Mouse (Mus musculus): ENCODE data around the gene Abt1. TPM values are rescaled to one million over a fixed set of nuclear protein-coding genes. Genes with fewer than 3 reads are reported as not detected.
"Not testable (repeated sequence)": the region's sequence is repeated elsewhere in the genome, so short reads cannot be mapped to it uniquely, and the experiment has no call there.

Gene Abt1
- polyA plus RNA-seq, 1 experiment from 2014 or later, result 14.7 TPM

- 3% methylated on average over 24 of the region's 24 CpGs for WGBS
Measured at GRCm38 (mm10) chr13:23400771-23401682, 22.6 kb downstream of the Abt1 start.

GRCm38 (mm10) chr13:23396913-23397312 lies 26.8 kb downstream of the Abt1 start:
- Histone ChIP-seq H3K4me3 (peak overlapping the region; percentile 59), H3K27me3 (ENCODE audit: low read depth, poor library complexity, severe bottlenecking) (peaks cover 59% of the 10 kb centered on the region)
- H3K27ac ChIP-seq (replicated peaks); H3K36me3 ChIP-seq; H3K9me3 ChIP-seq (replicated peaks); H3K4me1 ChIP-seq: not testable (repeated sequence)
- DNase-seq (ENCODE audit: low spot score), result peak; percentile 56
- 7% methylated on average over 14 of the region's 14 CpGs for WGBS

More at GRCm38 (mm10) chr13:23400771-23401682, 22.6 kb downstream of the Abt1 start:
- H3K4me3 ChIP-seq, result peak overlapping the region; percentile 51
- 0 out of 2 replicates have a peak, but pooled peaks cover 4% of the 10 kb centered on the region for H3K9me3 ChIP-seq (replicated peaks)
- H3K4me1 ChIP-seq, result peaks cover 11% of the 10 kb centered on the region
- H3K27me3 ChIP-seq (ENCODE audit: low read depth, poor library complexity, severe bottlenecking), result peaks cover 36% of the 10 kb centered on the region
- H3K27ac ChIP-seq (replicated peaks), result no peak overlapping the region
- no peaks in the 10 kb centered on the region for H3K36me3 ChIP-seq
- DNase-seq (ENCODE audit: low spot score), result no peak

GRCm38 (mm10) chr13:23396246-23396703 lies 27.4 kb downstream of the Abt1 start:
- H3K27me3 ChIP-seq (ENCODE audit: low read depth, poor library complexity, severe bottlenecking), result peaks cover 59% of the 10 kb centered on the region
- 0 out of 2 replicates have a peak, but pooled peaks cover 2% of the 10 kb centered on the region for H3K9me3 ChIP-seq (replicated peaks)
- H3K36me3 ChIP-seq, result no peaks in the 10 kb centered on the region
- peak overlapping the region; percentile 59 for H3K4me3 ChIP-seq
- WGBS, result under 1% methylated on average over 31 of the region's 31 CpGs
- peaks cover 9% of the 10 kb centered on the region; the same call in 1 of the 2 replicates for H3K4me1 ChIP-seq
- DNase-seq (ENCODE audit: low spot score), result peak; percentile 68
- H3K27ac ChIP-seq (replicated peaks), result peak overlapping the region; percentile 55; the same call in 1 of the 2 replicates

GRCm38 (mm10) chr13:23395301-23396245 lies 28.1 kb downstream of the Abt1 start:
- DNase-seq (ENCODE audit: low spot score), result peak; percentile 51
- no peaks in the 10 kb centered on the region for H3K36me3 ChIP-seq
- WGBS, result 3% methylated on average over 43 of the region's 43 CpGs
- no peaks in the 10 kb centered on the region for H3K9me3 ChIP-seq (replicated peaks)
- H3K27me3 ChIP-seq (ENCODE audit: low read depth, poor library complexity, severe bottlenecking), result peaks cover 59% of the 10 kb centered on the region
- H3K27ac ChIP-seq (replicated peaks), result peak overlapping the region; percentile 55; the same call in 1 of the 2 replicates
- H3K4me3 ChIP-seq, result peak overlapping the region; percentile 59
- H3K4me1 ChIP-seq, result peaks cover 9% of the 10 kb centered on the region; the same call in 1 of the 2 replicates

GRCm38 (mm10) chr13:23387548-23387947 lies 36.1 kb downstream of the Abt1 start:
- no peak for DNase-seq (ENCODE audit: low spot score)
- Histone ChIP-seq H3K4me3 (no peak overlapping the region), H3K4me1 (no peaks in the 10 kb centered on the region), H3K27ac (replicated peaks) (no peak overlapping the region), H3K27me3 (ENCODE audit: low read depth, poor library complexity, severe bottlenecking) (no peaks in the 10 kb centered on the region), H3K9me3 (replicated peaks) (no peaks in the 10 kb centered on the region), H3K36me3 (no peaks in the 10 kb centered on the region)
- 85% methylated on average over 1 of the region's 1 CpGs for WGBS

- WGBS, result 63% methylated on average over 1 of the region's 1 CpGs
- no peaks in the 10 kb centered on the region for H3K4me1 ChIP-seq
Measured at GRCm38 (mm10) chr13:23383127-23383526, 40.5 kb downstream of the Abt1 start.

GRCm38 (mm10) chr13:23372433-23372832 lies 51.2 kb downstream of the Abt1 start:
- Histone ChIP-seq H3K27me3 (ENCODE audit: low read depth, poor library complexity, severe bottlenecking) (no peaks in the 10 kb centered on the region), H3K27ac (replicated peaks) (no peak overlapping the region), H3K4me3 (no peak overlapping the region), H3K9me3 (replicated peaks) (no peaks in the 10 kb centered on the region), H3K4me1 (peaks cover 17% of the 10 kb centered on the region), H3K36me3 (no peaks in the 10 kb centered on the region)
- WGBS, result 80% methylated on average over 1 of the region's 1 CpGs
- no peak for DNase-seq (ENCODE audit: low spot score)

More at GRCm38 (mm10) chr13:23383127-23383526, 40.5 kb downstream of the Abt1 start:
- H3K4me3 ChIP-seq, result no peak overlapping the region
- no peak overlapping the region for H3K27ac ChIP-seq (replicated peaks)
- H3K36me3 ChIP-seq, result no peaks in the 10 kb centered on the region
- H3K9me3 ChIP-seq (replicated peaks), result no peaks in the 10 kb centered on the region
- DNase-seq (ENCODE audit: low spot score), result no peak
- no peaks in the 10 kb centered on the region for H3K27me3 ChIP-seq (ENCODE audit: low read depth, poor library complexity, severe bottlenecking)

GRCm38 (mm10) chr13:23370075-23370474 lies 53.6 kb downstream of the Abt1 start:
- 93% methylated on average over 4 of the region's 4 CpGs for WGBS
- peak overlapping the region; percentile 73; the same call in 1 of the 2 replicates for H3K4me3 ChIP-seq

GRCm38 (mm10) chr13:23369421-23369765 lies 54.3 kb downstream of the Abt1 start:
- H3K4me3 ChIP-seq, result peak overlapping the region; percentile 73
- peak overlapping the region; percentile 95 for H3K27ac ChIP-seq (replicated peaks)
- 0% methylated on average over 10 of the region's 10 CpGs for WGBS
- no peaks in the 10 kb centered on the region for H3K9me3 ChIP-seq (replicated peaks)
- peaks cover 31% of the 10 kb centered on the region for H3K4me1 ChIP-seq
- no peaks in the 10 kb centered on the region for H3K27me3 ChIP-seq (ENCODE audit: low read depth, poor library complexity, severe bottlenecking)
- DNase-seq (ENCODE audit: low spot score), result no peak
- peaks cover 22% of the 10 kb centered on the region for H3K36me3 ChIP-seq

More at GRCm38 (mm10) chr13:23370075-23370474, 53.6 kb downstream of the Abt1 start:
- DNase-seq (ENCODE audit: low spot score), result no peak
- Histone ChIP-seq H3K9me3 (replicated peaks) (no peaks in the 10 kb centered on the region), H3K27me3 (ENCODE audit: low read depth, poor library complexity, severe bottlenecking) (no peaks in the 10 kb centered on the region), H3K36me3 (peaks cover 16% of the 10 kb centered on the region), H3K27ac (replicated peaks) (no peak overlapping the region; the same call in 1 of the 2 replicates), H3K4me1 (peaks cover 31% of the 10 kb centered on the region)

GRCm38 (mm10) chr13:23368583-23369420 lies 54.9 kb downstream of the Abt1 start, which contains the start of gene Zfp322a:
Gene Zfp322a (minus strand): TSS chr13:23369208.
- DNase-seq (ENCODE audit: low spot score), result peak; percentile 97
- Histone ChIP-seq H3K27ac (replicated peaks) (peak within 1 kb of the TSS; percentile 95), H3K27me3 (ENCODE audit: low read depth, poor library complexity, severe bottlenecking) (no peaks in the 10 kb centered on the region), H3K9me3 (replicated peaks) (no peaks in the 10 kb centered on the region), H3K4me1 (peaks cover 31% of the 10 kb centered on the region), H3K36me3 (peaks cover 28% of the 10 kb centered on the region), H3K4me3 (peak within 1 kb of the TSS; percentile 73)
- under 1% methylated on average over 55 of the region's 55 CpGs for WGBS

All from midbrain, embryonic 10.5 days (tissue).